Mouse (Mus musculus): ENCODE measurements around the gene Tmem50a.

- TF ChIP-seq CTCF (IDR thresholded peaks at IDR 0.05; ENCODE audit: insufficient read depth, low read length) (no peak), POLR2A (IDR thresholded peaks at IDR 0.05; ENCODE audit: borderline replicate concordance, extremely low read depth, low read depth, low read length) (no peak)
These were observed 29.1 kb upstream of the Tmem50a start for GRCm38 (mm10) chr4:134943758-134944538.
